Mouse (Mus musculus) myocyte (in vitro differentiated cells): ENCODE results near the gene 1600014C23Rik. TPM values are rescaled to one million over a fixed set of nuclear protein-coding genes. Genes with fewer than 3 reads are reported as not detected.

Experiments
- H3K27me3 ChIP-seq: one replicate; pipeline ENCODE4 v1.6.1; 2011; ENCODE audit not compliant: control insufficient read depth, insufficient read depth, insufficient read length
- H3K36me3 ChIP-seq: one replicate; pipeline ENCODE4 v1.6.1; 2011; ENCODE audit not compliant: control insufficient read depth, insufficient read depth
- H3K4me2 ChIP-seq: one replicate; pipeline ENCODE4 v1.6.1; 2011; ENCODE audit warnings: low read depth, control low read depth
- H3K4me3 ChIP-seq: one replicate; pipeline ENCODE4 v1.5.1; 2011; ENCODE audit warnings: mild to moderate bottlenecking, control low read depth, moderate library complexity
- H3K79me2 ChIP-seq: one replicate; pipeline ENCODE4 v1.6.1; 2011; ENCODE audit not compliant: control insufficient read depth, insufficient read depth
- H3ac ChIP-seq: one replicate; pipeline ENCODE4 v1.6.1; 2011; ENCODE audit not compliant: control insufficient read depth, insufficient read length
- CEBPB ChIP-seq: IDR thresholded peaks from 2 replicates; pipeline ENCODE4 v1.6.1; 2011; ENCODE audit warnings: mild to moderate bottlenecking, moderate library complexity; ENCODE audit not compliant: poor library complexity, insufficient read depth, severe bottlenecking
- E2F4 ChIP-seq: IDR thresholded peaks from one replicate; pipeline ENCODE4 v1.6.1; 2011; ENCODE audit warnings: mild to moderate bottlenecking, control low read depth, moderate library complexity; ENCODE audit not compliant: insufficient read depth
- MAX ChIP-seq: IDR thresholded peaks from one replicate; pipeline ENCODE4 v1.6.1; 2011; ENCODE audit warnings: low read depth, mild to moderate bottlenecking, control low read depth
- MYOD1 ChIP-seq, 3 experiments: IDR thresholded peaks; one replicate each; pipeline ENCODE4 v1.6.1; 2011; ENCODE audit warnings: control low read depth in 2 of 3, low read depth in 2 of 3, mild to moderate bottlenecking in 2 of 3, moderate library complexity in 1 of 3; ENCODE audit not compliant: insufficient read length in 2 of 3, control insufficient read depth in 1 of 3
- MYOG ChIP-seq, 3 experiments: IDR thresholded peaks; one replicate each; pipeline ENCODE4 v1.6.1; 2011; ENCODE audit warnings: control low read depth in 2 of 3, low read depth in 2 of 3, mild to moderate bottlenecking in 2 of 3; ENCODE audit not compliant: insufficient read length in 2 of 3, control insufficient read depth in 1 of 3, insufficient read depth in 1 of 3
- POLR2A ChIP-seq: IDR thresholded peaks from one replicate; pipeline ENCODE4 v1.6.1; 2011; ENCODE audit warnings: low read depth, mild to moderate bottlenecking, control low read depth, moderate library complexity; ENCODE audit not compliant: insufficient read length
- POLR2AphosphoS2 ChIP-seq: IDR thresholded peaks from one replicate; pipeline ENCODE4 v1.6.1; 2011; ENCODE audit warnings: low read depth, control low read depth; ENCODE audit not compliant: insufficient read length
- REST ChIP-seq: IDR thresholded peaks from one replicate; pipeline ENCODE4 v1.6.1; 2011; ENCODE audit warnings: mild to moderate bottlenecking, control low read depth, moderate library complexity; ENCODE audit not compliant: insufficient read depth, insufficient read length
- SRF ChIP-seq: IDR thresholded peaks from one replicate; pipeline ENCODE4 v1.6.1; 2011; ENCODE audit warnings: low read depth; ENCODE audit not compliant: control insufficient read depth, insufficient read length
- TCF12 ChIP-seq: IDR thresholded peaks from one replicate; pipeline ENCODE4 v1.6.1; 2011; ENCODE audit warnings: mild to moderate bottlenecking, control low read depth; ENCODE audit not compliant: poor library complexity, insufficient read depth, severe bottlenecking
- TCF3 ChIP-seq: IDR thresholded peaks from one replicate; pipeline ENCODE4 v1.6.1; 2011; ENCODE audit warnings: low read depth, control low read depth; ENCODE audit not compliant: insufficient read length
- USF1 ChIP-seq: IDR thresholded peaks from one replicate; pipeline ENCODE4 v1.6.1; 2011; ENCODE audit warnings: low read depth, mild to moderate bottlenecking, control low read depth, moderate library complexity
- polyA plus RNA-seq: library from polyadenylated mRNA; unstranded; fragments of >200 nt; fragmentation: generic; extraction: Trizol; gene quantifications from one replicate; pipeline ENCODE4 v1.2.1, GENCODE M21; 2012; ENCODE audit warnings: missing spikeins

The 1600014C23Rik gene
- polyA plus RNA-seq, 1 experiment: 0.17 TPM

GRCm38 (mm10) chr17:45766735-45767535 lies 33.3 kb upstream of the 1600014C23Rik start:
- TF ChIP-seq SRF: no peak
- TF ChIP-seq CEBPB: no peak
- no peak for TF ChIP-seq TCF12
- TF ChIP-seq POLR2AphosphoS2: no peak
- no peak for TF ChIP-seq MYOD1 (IDR thresholded peaks at IDR 0.05; ENCODE audit: control insufficient read depth in 1 of 3, insufficient read length in 2 of 3, low read depth in 2 of 3)
- TF ChIP-seq MYOG (IDR thresholded peaks at IDR 0.05; ENCODE audit: control insufficient read depth in 1 of 3, insufficient read depth in 1 of 3, insufficient read length in 2 of 3, low read depth in 2 of 3): no peak
- no peak for TF ChIP-seq USF1
- TF ChIP-seq POLR2A: no peak
- no peak for TF ChIP-seq MAX
- Histone ChIP-seq H3K36me3 (no peaks in the 10 kb centered on the region), H3K79me2 (no peaks in the 10 kb centered on the region), H3K4me3 (no peak overlapping the region), H3ac (no peak overlapping the region), H3K4me2 (peak overlapping the region; percentile 45), H3K27me3 (no peaks in the 10 kb centered on the region)

- Histone ChIP-seq H3K36me3 (no peaks in the 10 kb centered on the region), H3ac (no peak overlapping the region), H3K79me2 (no peaks in the 10 kb centered on the region), H3K27me3 (no peaks in the 10 kb centered on the region), H3K4me3 (no peak overlapping the region), H3K4me2 (no peak overlapping the region)
- no peak for TF ChIP-seq MYOD1 (IDR thresholded peaks at IDR 0.05; ENCODE audit: control insufficient read depth in 1 of 3, insufficient read length in 2 of 3, low read depth in 2 of 3)
- TF ChIP-seq CEBPB: no peak
- no peak for TF ChIP-seq TCF3
- TF ChIP-seq REST: no peak
- TF ChIP-seq SRF: no peak
- no peak for TF ChIP-seq POLR2A
- no peak for TF ChIP-seq E2F4
- TF ChIP-seq TCF12: no peak
- TF ChIP-seq USF1: no peak
- TF ChIP-seq MYOG (IDR thresholded peaks at IDR 0.05; ENCODE audit: control insufficient read depth in 1 of 3, insufficient read depth in 1 of 3, insufficient read length in 2 of 3, low read depth in 2 of 3): no peak
- TF ChIP-seq MAX: no peak
Observed at GRCm38 (mm10) chr17:45765914-45766313, 32.3 kb upstream of the 1600014C23Rik start.

GRCm38 (mm10) chr17:45763188-45763587 lies 29.5 kb upstream of the 1600014C23Rik start:
- no peaks in the 10 kb centered on the region for H3K27me3 ChIP-seq

GRCm38 (mm10) chr17:45761902-45762301 lies 28.3 kb upstream of the 1600014C23Rik start:
- no peak for TF ChIP-seq MYOD1 (IDR thresholded peaks at IDR 0.05; ENCODE audit: control insufficient read depth in 1 of 3, insufficient read length in 2 of 3, low read depth in 2 of 3)
- TF ChIP-seq E2F4: no peak
- TF ChIP-seq USF1: no peak
- TF ChIP-seq REST: no peak
- TF ChIP-seq MAX: no peak
- TF ChIP-seq MYOG (IDR thresholded peaks at IDR 0.05; ENCODE audit: control insufficient read depth in 1 of 3, insufficient read depth in 1 of 3, insufficient read length in 2 of 3, low read depth in 2 of 3): no peak
- TF ChIP-seq CEBPB: no peak
- TF ChIP-seq SRF: no peak
- TF ChIP-seq POLR2AphosphoS2: no peak
- no peak for TF ChIP-seq POLR2A
- TF ChIP-seq TCF12: no peak
- no peak for TF ChIP-seq TCF3
- Histone ChIP-seq H3K27me3 (no peaks in the 10 kb centered on the region), H3K4me3 (no peak overlapping the region), H3ac (no peak overlapping the region), H3K36me3 (no peaks in the 10 kb centered on the region), H3K4me2 (no peak overlapping the region), H3K79me2 (no peaks in the 10 kb centered on the region)

More at GRCm38 (mm10) chr17:45763188-45763587, 29.5 kb upstream of the 1600014C23Rik start:
- Histone ChIP-seq H3K79me2 (no peaks in the 10 kb centered on the region), H3ac (no peak overlapping the region), H3K36me3 (no peaks in the 10 kb centered on the region), H3K4me3 (no peak overlapping the region), H3K4me2 (no peak overlapping the region)
- no peak for TF ChIP-seq MYOG (IDR thresholded peaks at IDR 0.05; ENCODE audit: control insufficient read depth in 1 of 3, insufficient read depth in 1 of 3, insufficient read length in 2 of 3, low read depth in 2 of 3)
- no peak for TF ChIP-seq POLR2A
- no peak for TF ChIP-seq SRF
